Mouse (Mus musculus) lung, postnatal 36 days (tissue): ENCODE results near the gene Tubb3.
"Not testable (repeated sequence)": the region's sequence is repeated elsewhere in the genome, so short reads cannot be mapped to it uniquely, and the experiment has no call there.

Source experiments
- DNase-seq: peaks from one replicate; pipeline ENCODE4 v3.0.0; 2022; ENCODE audit warnings: mixed read lengths

Gene Tubb3

GRCm38 (mm10) chr8:123414255-123414654, 3.0 kb downstream of the Tubb3 start:
- no peak for DNase-seq

DNA sequence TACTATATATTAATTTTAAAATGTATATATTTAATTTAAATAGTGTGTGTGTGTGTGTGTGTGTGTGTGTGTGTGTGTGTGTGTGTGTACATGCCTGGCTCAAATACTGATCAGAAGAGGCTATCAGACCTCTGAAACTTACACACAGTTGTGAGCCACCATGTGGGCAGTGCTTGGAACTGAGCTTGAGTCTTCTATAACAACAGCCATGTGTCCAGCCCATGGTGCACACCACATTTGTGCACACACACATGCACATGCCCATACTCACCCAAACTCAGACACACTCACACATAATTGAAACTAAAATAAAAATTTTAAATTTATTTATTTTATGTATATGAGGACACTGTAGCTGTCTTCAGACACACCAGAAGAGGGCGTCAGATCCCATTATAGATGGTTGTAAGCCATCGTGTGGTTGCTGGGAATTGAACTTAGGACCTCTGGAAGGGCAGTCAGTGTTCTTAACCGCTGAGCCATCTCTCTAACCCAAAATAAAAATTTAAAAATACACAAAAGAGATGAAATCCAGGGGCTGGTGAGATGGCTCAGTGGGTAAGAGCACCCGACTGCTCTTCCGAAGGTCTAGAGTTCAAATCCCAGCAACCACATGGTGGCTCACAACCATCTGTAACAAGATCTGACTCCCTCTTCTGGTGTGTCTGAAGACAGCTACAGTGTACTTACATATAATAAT, 3.9 kb downstream of the Tubb3 start:
- not testable (repeated sequence) for DNase-seq

DNA sequence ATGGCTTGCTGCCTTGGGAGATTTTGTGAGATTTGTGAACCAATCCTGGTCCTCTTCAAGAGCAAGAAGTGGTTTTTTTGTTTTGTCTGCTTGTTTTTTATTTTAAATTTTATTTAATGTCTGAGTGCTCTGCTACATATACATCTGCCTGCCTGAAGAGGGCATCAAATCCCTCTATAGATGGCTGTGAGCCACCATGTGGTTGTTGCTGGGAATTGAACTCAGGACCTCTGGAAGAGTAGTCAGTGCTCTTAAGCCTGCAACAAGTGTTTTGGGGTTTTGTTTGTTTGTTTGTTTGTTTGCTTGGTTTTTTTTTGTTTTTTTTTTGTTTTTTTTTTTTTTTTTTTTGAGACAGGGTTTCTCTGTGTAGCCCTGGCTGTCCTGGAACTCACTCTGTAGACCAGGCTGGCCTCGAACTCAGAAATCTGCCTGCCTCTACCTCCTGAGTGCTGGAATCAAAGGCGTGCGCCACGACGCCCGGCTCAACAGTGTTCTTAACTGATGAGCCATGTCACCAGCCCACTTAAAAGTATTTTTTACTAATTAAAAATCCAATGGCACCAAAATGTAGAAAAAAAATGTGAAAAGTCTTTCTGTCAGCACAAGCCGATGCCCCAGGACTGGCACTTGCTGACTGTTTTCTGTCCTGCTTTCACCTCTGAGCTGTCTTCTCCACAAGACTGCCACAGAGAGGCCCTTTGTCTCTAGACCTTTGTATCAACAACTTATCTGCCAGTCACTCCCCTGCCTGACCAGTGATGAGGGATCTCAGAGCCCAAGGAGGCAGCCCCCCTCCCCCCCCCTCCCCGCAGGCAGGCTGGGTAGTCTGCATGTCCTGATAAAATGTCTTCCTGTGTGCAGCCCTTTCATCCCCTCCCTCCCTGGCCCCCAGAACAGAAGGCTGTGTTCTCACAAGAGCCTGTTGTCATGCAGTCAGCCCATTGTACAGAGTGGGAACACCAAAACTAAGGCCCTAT, 5.0 kb downstream of the Tubb3 start:
- DNase-seq = peak; percentile 28

DNA sequence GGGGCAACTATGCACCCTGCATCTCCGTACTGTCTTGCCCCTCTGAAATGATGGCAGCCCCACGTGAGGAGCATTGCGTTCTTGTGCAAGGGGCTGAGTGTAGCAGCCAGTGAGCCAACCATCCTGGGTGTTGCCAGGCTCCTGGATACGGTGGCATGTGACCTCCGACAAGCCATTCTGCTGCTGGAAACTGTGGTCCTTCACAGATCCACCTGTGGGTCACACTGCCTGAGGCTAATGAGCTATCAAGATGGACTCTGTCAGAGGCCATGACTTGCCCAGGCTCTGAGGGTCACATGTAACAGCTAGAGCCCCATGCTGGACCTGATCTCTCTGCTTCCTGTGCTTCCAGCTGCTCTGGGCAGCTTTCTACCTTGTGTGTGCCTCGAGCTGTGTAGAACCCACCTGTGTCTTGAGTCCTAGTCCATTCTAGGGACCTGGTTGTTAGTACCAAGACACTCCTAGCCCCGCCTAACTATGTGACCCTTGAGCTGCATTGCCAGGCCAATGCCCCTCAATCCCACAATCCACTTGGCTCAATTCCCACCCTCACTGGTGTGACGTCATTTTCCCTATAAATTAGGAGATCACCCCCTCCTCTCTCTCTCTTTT, 5.8 kb downstream of the Tubb3 start:
- DNase-seq = no peak

GRCm38 (mm10) chr8:123419711-123420110, 8.5 kb downstream of the Tubb3 start:
- no peak for DNase-seq

GRCm38 (mm10) chr8:123420525-123421281, 9.5 kb downstream of the Tubb3 start:
- no peak for DNase-seq

DNA sequence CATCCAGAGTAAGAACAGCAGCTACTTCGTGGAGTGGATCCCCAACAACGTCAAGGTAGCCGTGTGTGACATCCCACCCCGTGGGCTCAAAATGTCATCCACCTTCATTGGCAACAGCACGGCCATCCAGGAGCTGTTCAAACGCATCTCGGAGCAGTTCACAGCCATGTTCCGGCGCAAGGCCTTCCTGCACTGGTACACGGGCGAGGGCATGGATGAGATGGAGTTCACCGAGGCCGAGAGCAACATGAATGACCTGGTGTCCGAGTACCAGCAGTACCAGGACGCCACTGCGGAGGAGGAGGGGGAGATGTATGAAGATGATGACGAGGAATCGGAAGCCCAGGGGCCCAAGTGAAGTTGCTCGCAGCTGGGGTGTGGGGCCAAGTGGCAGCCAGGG, 10.1 kb downstream of the Tubb3 start:
- no peak for DNase-seq

DNA sequence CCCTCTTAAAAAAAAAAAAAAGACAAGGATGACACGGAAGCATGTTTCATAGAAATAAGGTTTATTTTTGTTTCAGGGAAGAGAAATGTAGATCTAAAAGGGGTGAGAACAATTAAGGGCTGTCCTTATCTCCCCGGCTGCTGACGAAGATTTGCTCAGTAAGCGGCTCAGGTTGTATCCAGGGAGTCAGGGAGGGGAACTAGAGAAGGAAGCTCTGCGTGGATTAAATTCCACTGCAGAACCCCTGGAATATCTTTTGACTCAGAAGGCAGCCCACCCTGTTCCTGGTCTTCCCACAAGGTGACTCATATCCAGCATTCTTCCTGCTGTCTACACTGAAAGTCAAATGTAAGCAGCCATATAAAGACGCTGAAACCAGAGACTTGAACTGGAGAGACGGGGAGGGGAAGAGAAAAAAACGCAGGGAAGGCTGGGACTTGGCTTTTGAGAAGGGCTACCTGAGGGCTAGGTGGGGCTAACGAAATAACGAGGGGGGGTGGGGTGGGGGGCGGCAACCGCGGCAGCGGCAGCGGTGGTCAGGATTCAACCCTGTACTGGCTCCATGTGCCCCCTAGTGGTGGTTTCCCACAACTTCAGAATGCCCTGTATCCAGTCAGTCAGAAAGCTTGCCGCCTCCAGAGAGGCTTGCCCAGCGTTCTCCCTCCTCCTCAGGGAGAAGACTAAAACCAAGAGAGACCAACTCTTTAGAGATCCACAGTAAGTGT, 11.0 kb downstream of the Tubb3 start:
- peak; percentile 87 for DNase-seq

DNA sequence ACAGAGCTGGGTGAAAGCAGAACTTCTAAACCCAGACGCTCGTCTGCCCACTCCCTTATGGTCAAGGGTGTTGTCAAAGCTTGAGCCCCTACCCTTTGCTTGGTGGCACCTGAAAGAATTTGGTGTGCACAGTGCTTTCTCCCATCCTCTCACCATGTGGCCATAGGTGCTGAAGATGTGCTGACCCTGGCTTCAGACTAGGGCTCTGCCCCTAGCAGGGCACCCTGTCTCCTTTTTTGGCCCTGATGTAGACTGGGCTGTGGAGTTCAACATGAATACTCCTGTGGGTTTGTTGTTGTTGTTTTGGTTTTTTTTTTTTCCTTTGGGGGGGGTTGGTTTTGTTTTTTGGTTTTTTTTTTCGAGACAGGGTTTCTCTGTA, 11.5 kb downstream of the Tubb3 start:
- no peak for DNase-seq

- DNase-seq = no peak
These were observed 12.2 kb downstream of the Tubb3 start, which contains the start of gene Def8 for GRCm38 (mm10) chr8:123423441-123423840. Gene Def8, plus strand, starts transcription at chr8:123423527.

- DNase-seq = no peak
These were observed 15.6 kb downstream of the Tubb3 start for GRCm38 (mm10) chr8:123426511-123427509.

GRCm38 (mm10) chr8:123427639-123428275, 16.5 kb downstream of the Tubb3 start:
- no peak for DNase-seq

DNA sequence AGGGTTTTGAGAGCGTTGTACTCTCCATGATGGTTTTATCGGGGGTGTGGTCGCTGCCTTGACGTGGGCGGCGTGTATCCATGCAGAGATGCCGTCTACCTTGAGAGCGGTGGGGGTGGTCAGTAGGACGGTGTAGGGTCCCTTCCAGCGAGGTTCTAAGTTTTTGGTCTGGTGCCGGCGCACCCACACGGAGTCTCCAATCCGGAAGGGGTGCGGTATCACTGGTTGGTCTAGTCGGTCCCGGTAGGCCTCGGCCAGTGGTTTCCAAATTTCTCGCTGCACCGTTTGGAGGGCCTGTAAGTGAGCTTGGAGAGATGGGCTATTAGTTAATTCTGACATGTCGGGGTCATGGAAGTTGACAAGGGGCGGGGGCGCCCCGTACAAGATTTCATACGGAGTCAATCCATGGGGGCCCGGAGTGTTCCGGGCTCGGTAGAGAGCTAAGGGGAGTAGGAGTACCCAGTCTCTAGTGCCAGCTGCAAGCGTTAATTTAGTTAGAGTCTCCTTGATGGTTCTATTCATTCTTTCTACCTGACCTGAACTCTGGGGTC, 17.2 kb downstream of the Tubb3 start:
- DNase-seq = no peak

DNA sequence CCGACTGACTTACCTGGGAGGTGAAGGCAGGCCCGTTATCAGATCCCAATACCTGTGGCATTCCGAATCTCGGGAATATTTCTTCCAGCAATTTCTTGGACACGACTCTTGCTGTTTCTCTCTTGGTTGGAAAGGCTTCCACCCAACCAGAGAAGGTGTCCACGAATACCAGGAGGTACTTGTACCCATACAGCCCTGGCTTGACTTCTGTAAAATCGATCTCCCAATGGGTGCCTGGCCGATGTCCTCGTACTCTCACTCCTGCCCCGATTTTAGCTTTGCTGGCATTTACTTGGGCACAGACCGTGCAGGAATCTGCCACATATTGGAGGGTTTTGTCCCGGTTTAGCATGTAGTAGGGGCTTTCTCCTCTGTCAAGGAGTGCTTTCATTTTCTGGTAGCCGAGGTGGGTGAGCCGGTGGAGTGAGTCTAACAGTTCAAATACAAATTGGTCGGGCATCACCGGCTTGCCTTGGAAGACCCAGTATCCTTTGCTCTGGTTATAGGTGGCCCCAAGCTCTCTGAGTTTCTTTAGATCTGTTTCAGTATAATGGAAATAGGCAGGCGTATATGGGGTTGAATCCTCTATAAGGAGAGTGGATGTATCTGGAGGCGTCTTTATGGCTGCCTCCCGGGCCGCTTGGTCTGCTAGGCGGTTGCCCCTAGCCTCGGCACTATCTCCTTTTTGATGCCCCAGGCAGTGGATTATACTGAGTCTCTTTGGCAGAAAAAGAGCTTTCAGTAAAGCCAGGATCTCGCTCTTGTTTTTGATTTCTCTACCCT, 17.9 kb downstream of the Tubb3 start:
- DNase-seq = no peak

DNA sequence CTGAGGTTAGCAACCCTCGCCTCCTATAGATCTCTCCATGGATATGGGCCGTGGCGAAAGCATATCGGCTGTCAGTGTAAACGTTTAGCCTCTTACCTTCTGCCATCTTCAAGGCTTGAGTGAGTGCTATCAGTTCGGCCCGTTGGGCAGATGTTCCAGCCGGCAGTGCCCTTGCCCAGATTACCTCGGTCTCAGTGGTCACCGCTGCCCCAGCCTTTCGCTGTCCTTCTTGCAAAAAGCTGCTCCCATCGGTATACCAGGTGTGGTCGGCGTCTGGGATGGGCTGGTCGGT, 18.4 kb downstream of the Tubb3 start:
- not testable (repeated sequence) for DNase-seq

DNA sequence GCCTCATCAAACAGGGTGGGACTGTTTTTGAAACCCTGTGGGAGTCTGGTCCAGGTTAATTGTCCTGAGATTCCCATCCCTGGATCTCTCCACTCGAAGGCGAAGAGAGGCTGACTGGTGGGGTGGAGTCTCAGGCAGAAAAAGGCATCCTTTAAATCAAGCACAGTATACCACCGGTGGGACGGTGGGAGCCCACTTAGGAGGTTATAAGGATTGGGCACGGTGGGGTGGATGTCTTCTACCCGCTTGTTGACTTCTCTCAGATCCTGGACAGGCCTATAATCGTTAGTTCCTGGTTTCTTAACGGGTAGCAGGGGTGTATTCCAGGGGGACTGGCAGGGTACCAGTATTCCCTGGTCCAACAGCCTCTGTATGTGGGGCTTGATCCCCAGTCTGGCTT, 19.7 kb downstream of the Tubb3 start:
- not testable (repeated sequence) for DNase-seq

- no peak for DNase-seq
These were observed 20.6 kb downstream of the Tubb3 start for GRCm38 (mm10) chr8:123431616-123432365.

GRCm38 (mm10) chr8:123432381-123432780, 21.2 kb downstream of the Tubb3 start:
- no peak for DNase-seq
